Mouse (Mus musculus) thymus, adult 2 months (tissue): Measurements from ENCODE around the gene Serpina12. TPM values are rescaled to one million over a fixed set of nuclear protein-coding genes. Genes with fewer than 3 reads are reported as not detected.

Source experiments
- DNase-seq: peaks from one replicate; pipeline ENCODE4 v3.0.0; 2021
- H3K27ac ChIP-seq: fragments of 200-500 bp; 2 replicates; pipeline ENCODE4 v1.5.1; 2012; ENCODE audit warnings: low read length, control low read depth; ENCODE audit not compliant: control insufficient read depth, insufficient read depth
- H3K27me3 ChIP-seq: fragments of 200-500 bp; 2 replicates; pipeline ENCODE4 v1.6.1; 2012; ENCODE audit warnings: mild to moderate bottlenecking, low read length, moderate library complexity, mixed read lengths; ENCODE audit not compliant: control insufficient read depth, insufficient read depth
- H3K36me3 ChIP-seq: fragments of 200-500 bp; 2 replicates; pipeline ENCODE4 v1.6.1; 2012; ENCODE audit warnings: mild to moderate bottlenecking, low read length, moderate library complexity; ENCODE audit not compliant: control insufficient read depth, insufficient read depth
- H3K4me1 ChIP-seq: fragments of 200-500 bp; replicated peaks from 2 replicates; pipeline ENCODE4 v1.6.1; 2012; ENCODE audit warnings: low read length; ENCODE audit not compliant: control insufficient read depth, insufficient read depth
- H3K4me3 ChIP-seq: fragments of 200-500 bp; 2 replicates; pipeline ENCODE4 v1.5.1; 2012; ENCODE audit warnings: mild to moderate bottlenecking, low read length, control low read depth, moderate library complexity; ENCODE audit not compliant: control insufficient read depth, insufficient read depth
- CTCF ChIP-seq: fragments of 200-500 bp; IDR thresholded peaks from 2 replicates; pipeline ENCODE4 v1.5.1; 2012; ENCODE audit warnings: mild to moderate bottlenecking, control low read depth, low read length, moderate library complexity, borderline replicate concordance; ENCODE audit not compliant: control insufficient read depth, poor library complexity, insufficient read depth; ENCODE audit errors: extremely low read depth
- POLR2A ChIP-seq: fragments of 200-500 bp; IDR thresholded peaks from 2 replicates; pipeline ENCODE4 v1.6.1; 2012; ENCODE audit warnings: mild to moderate bottlenecking, low read length, control low read depth, moderate library complexity; ENCODE audit not compliant: control insufficient read depth, poor library complexity, insufficient read depth; ENCODE audit errors: extremely low read depth
- WGBS: fragments of 180-500 bp; shearing (Covaris S2); methylation state at CpG from one replicate; pipeline ENCODE4 v1.1.7; 2018; 5-methylcytosine and 5-hydroxymethylcytosine counted together
- polyA plus RNA-seq: library from polyadenylated mRNA; depleted of rRNA; stranded (reverse); fragments of >200 nt; gene quantifications from 2 replicates; pipeline ENCODE4 v1.2.3, GENCODE M21; 2012

Serpina12 gene
- polyA plus RNA-seq, 1 experiment = 0.15 TPM

DNA sequence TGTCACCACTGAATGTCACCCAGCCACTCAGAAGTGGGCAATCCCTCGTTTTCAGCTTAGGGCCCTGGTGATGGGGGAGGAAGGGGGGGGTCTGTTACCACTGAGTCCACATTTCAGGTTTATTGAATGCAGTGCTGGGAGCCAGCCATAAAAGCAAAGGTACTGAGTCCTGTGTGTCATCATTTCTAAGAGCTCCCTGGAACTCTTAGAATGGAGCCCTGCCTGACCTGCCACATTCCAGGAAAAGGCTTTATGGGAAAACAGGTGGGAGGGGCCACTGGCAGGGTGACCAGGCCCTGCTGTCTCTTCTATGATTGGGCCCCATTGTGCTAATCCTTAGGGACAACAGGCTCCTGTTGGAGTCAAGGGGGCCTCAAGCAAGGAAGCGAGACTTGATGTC lies 47.7 kb downstream of the Serpina12 start:
- Histone ChIP-seq H3K4me1 (no peaks in the 10 kb centered on the region), H3K36me3 (no peaks in the 10 kb centered on the region), H3K27ac (no peak overlapping the region), H3K27me3 (no peaks in the 10 kb centered on the region), H3K4me3 (no peak overlapping the region)
- 83% methylated on average over 2 of the region's 2 CpGs for WGBS
- TF ChIP-seq POLR2A = no peak
- no peak for TF ChIP-seq CTCF
- no peak for DNase-seq

DNA sequence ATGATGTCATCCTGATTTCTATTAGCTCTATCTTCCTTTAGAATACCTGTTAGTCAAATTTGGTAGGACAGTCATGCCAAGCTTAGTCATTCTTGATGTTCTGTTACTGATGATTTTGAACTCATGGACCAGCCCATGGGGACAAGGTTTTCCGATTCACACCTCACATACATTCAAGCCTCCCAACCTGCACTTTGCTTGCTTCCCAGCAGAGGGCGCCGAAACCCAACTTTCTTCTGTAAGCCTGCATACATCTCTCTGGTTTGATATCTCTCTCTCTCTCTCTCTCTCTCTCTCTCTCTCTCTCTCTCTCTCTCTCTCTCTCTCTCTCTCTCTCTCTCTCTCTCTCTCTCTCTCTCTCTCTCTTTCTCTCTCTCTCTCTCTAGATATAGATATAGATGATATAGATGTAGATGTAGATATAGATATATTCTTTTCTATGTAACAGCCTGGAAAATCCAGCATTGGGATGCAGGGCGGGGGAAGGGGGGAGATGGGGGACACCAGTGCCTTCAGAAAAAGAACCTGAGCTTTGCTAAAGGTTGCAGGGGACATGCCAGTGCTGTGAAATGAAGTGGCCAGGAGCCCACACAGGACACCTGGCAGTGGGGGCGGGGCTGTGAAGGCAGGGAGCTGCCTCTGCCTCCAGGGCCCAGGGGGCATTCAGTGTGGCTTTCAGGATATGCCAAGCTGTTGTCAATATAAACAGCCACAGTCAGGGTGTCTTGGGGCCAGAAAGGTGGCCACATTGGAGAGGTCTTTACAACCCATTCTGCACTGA lies 48.8 kb downstream of the Serpina12 start:
- Histone ChIP-seq H3K36me3 (no peaks in the 10 kb centered on the region), H3K4me3 (no peak overlapping the region), H3K27me3 (no peaks in the 10 kb centered on the region), H3K27ac (no peak overlapping the region), H3K4me1 (no peaks in the 10 kb centered on the region)
- 42% methylated on average over 5 of the region's 5 CpGs for WGBS
- TF ChIP-seq POLR2A (no peak), CTCF (no peak)
- peak; percentile 51 for DNase-seq

DNA sequence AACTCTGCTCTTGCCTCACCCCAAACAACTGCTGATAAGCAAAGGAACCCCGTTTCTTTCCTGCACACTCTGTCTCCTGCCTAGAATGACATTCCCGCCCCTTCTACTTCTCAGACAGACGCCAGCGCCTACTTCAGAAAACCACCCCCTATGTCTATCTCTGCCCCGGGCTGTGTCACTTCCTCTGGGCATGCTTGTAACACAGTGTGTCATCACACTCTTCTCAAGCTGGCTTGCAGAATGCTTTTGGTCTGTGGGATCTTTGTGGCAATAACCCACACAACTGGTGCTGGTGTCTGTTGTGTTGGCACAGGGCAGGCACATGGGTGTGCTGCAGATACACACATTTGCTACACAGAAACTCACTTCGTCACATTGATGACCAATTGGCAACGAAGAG lies 51.3 kb downstream of the Serpina12 start:
- no peak for DNase-seq
- Histone ChIP-seq H3K36me3 (no peaks in the 10 kb centered on the region), H3K4me1 (no peaks in the 10 kb centered on the region), H3K27ac (no peak overlapping the region), H3K4me3 (no peak overlapping the region), H3K27me3 (no peaks in the 10 kb centered on the region)
- WGBS = 44% methylated on average over 7 of the region's 7 CpGs
- TF ChIP-seq POLR2A (no peak), CTCF (no peak)

DNA sequence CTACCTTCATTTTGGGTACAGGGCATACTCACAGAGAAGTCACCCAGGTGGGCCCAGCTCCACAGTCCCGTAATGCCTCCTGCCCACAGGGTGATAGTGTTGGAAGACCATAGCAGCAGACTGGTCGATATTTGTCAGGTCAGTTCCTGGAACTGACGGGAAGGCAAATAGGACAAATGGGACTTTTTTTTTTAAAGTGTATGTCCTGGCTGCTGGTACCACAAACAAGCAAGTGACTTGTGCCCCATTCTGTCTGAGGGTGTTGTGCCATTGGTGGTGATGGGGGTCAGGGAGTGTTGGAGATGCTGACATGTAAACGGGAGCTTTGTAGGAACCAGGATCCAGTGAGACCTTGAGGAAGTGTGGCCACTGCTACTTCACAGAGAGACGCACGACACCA lies 54.4 kb downstream of the Serpina12 start, which contains the start of gene Serpina11:
Gene Serpina11 (minus strand): TSS at position 101 of the 400 bp plus-strand sequence.
- no peaks in the 10 kb centered on the region for H3K27me3 ChIP-seq
- DNase-seq = no peak
- TF ChIP-seq CTCF (no peak), POLR2A (no peak)
- no peak within 1 kb of the TSS for H3K4me3 ChIP-seq
- H3K27ac ChIP-seq = no peak within 1 kb of the TSS
- 93% methylated on average over 6 of the region's 6 CpGs for WGBS
- no peaks in the 10 kb centered on the region for H3K36me3 ChIP-seq
- H3K4me1 ChIP-seq = peaks cover 3% of the 10 kb centered on the region; the same call in 1 of the 2 replicates

DNA sequence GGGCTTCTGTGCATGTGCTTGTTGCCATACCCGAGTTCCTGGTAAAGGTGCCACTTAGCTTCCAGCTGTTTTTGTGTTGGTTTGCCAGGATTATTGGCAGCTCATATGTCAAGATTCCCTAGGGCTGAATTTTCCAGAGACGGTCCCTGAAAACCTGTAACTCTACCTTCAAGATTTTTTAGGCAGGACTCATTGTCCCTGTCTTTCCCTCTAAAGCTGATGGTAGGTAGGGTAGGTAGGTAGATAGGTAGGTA lies 54.8 kb downstream of the Serpina12 start:
- H3K4me3 ChIP-seq = no peak overlapping the region
- H3K27me3 ChIP-seq = no peaks in the 10 kb centered on the region
- no peak overlapping the region for H3K27ac ChIP-seq
- TF ChIP-seq CTCF (no peak), POLR2A (no peak)
- DNase-seq = no peak
- WGBS = 87% methylated on average over 2 of the region's 2 CpGs
- H3K36me3 ChIP-seq = no peaks in the 10 kb centered on the region
- H3K4me1 ChIP-seq = peaks cover 3% of the 10 kb centered on the region; the same call in 1 of the 2 replicates

DNA sequence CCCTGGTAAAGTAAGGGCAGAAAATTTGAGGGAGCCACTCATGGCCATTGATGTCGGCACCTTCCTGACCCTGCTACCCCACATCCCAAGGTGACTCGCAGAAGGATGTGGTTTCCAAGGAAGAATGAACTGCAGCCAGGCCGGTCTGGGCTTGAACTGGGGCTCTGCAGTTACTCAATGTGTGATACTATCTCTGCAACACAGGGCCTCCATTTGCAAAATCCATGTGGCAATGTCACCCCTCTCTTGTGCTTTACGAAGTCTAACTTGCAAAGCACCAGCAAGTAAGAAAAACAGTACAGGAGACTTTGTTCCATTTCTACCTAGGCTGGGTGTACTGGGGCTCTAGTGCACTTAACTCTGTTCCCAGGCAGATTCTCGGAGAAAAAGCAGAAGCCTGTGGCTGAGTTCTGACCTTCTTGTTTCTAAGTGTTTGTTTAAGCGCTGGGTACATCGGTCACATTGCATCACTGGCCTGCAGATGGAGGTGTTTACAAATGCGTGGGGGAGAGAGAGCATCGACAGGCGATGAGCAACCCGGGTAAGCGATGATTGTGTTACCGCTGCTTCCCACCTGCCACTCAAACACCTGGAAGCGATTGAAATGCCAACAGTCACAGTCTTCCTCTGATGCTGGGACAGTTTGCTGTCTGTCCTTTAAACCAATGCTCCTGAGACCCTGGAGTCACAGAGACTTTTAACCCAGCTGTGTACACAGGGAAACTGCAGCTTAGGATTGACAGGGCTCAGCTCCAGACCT lies 55.3 kb downstream of the Serpina12 start:
- Histone ChIP-seq H3K4me3 (no peak overlapping the region), H3K27ac (no peak overlapping the region), H3K27me3 (no peaks in the 10 kb centered on the region), H3K4me1 (peaks cover 3% of the 10 kb centered on the region; the same call in 1 of the 2 replicates), H3K36me3 (no peaks in the 10 kb centered on the region)
- DNase-seq = no peak
- TF ChIP-seq POLR2A (no peak), CTCF (no peak)
- 62% methylated on average over 14 of the region's 14 CpGs for WGBS
